Mouse (Mus musculus) NIH3T3 (cell line): ENCODE measurements around the gene Lig3.
A peak's percentile ranks its signal among the peaks of the same experiment; 100 is the strongest.
"Not testable (repeated sequence)": the region's sequence is repeated elsewhere in the genome, so short reads cannot be mapped to it uniquely, and the experiment has no call there.

Source experiments
- DNase-seq: peaks from one replicate; pipeline ENCODE4 v3.0.0-alpha.2; 2012; ENCODE audit warnings: low read depth

Gene Lig3

DNA sequence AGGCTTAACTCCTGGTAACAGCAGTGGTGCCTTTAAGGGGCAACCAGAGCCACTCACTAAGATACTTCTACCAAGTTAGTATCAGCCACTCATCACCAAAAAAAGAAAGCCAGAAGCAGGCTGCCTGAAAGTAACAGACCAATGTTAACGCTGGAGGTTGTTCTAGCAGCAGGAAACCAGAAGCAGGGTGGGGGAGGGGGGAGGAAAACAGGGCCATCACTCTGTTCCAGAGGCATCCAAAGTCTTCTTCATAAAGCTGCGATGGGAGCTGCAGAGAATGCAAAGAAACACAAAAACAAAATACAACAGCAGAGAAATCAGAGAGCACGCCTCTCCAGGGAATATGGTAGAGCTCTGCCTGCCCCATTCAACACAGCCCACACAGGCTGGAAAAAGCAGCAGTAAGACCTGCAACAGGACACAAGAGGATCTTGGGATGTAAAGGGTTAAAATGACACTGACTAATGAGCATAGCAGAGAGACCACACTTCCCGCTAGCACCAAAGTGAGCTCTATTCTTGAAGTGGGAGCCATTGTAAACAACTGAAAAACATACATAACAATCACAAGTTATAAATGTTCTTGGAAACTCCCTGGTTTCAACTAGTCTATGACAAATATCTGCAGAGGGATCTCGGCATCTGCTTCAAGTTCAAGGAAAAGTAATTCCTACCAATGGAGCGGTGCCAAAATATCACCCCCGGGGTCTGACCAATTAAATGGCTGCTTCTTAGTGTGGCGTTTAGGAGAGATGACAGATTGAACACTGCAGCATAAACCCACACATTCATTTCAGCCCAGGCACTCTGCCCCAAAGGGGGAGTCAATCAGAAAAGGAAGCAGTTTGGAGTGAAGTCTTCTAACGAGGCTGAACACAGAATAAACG lies 50.3 kb downstream of the Lig3 start:
- peak; percentile 48 for DNase-seq

- not testable (repeated sequence) for DNase-seq
Observed at GRCm38 (mm10) chr11:82832402-82832801, 51.5 kb downstream of the Lig3 start.

DNA sequence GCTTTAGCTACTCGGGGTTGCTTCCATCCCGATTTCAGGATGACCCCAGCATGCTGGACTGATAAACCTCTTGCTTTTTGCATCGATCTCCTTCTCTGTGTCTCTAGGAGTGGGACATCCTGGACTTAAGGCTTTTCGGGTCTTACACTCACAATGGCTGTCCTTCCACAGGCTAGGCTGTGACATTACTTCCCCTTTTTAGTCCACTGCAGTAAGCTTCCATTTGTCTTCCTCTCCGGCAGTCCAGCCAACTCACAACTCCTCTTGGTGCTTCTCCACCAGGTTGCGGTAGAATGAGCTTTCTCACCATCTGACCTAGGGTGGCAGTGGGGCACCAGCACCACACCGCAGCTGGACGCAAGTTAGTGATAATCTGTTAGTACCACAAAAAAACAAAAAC lies 53.0 kb downstream of the Lig3 start:
- no peak for DNase-seq

DNA sequence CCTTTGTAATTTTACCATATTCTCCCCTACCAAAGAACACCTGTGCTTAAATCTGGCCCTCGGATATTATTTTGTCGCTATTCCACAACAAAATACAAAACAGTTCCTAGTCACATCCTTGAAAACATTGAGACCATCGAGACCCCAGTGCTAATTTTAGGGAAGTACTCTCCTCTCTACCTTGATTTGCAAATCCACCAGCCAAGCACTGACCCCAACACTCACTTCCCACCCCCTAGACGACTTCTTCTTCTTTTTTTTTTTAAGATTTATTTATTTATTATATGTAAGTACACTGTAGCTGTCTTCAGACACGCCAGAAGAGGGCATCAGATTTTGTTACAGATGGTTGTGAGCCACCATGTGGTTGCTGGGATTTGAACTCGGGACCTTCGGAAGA lies 53.5 kb downstream of the Lig3 start:
- not testable (repeated sequence) for DNase-seq

- DNase-seq = no peak
Observed at GRCm38 (mm10) chr11:82835616-82836432, 54.9 kb downstream of the Lig3 start.

DNA sequence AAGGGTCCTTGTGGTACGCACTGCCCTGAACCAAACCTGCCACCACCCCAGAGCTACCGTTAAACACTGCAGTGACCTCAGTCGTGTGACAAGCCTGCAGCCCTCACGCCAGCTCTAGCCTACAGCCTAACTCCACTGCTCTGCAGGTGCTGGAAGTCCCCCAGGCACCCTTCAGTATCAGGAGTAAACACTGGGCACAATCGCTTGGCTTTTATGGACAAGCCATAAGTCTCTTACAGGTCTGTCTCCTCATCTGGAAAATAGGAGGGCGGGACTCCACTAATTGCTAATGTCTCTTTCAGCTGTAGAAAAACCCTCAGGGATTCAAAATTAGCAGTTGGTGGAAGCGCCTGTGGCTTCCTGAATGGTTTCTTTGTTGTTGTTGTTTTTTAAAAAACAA lies 56.3 kb downstream of the Lig3 start:
- no peak for DNase-seq

- no peak for DNase-seq
Observed at GRCm38 (mm10) chr11:82837848-82838247, 56.9 kb downstream of the Lig3 start.

DNA sequence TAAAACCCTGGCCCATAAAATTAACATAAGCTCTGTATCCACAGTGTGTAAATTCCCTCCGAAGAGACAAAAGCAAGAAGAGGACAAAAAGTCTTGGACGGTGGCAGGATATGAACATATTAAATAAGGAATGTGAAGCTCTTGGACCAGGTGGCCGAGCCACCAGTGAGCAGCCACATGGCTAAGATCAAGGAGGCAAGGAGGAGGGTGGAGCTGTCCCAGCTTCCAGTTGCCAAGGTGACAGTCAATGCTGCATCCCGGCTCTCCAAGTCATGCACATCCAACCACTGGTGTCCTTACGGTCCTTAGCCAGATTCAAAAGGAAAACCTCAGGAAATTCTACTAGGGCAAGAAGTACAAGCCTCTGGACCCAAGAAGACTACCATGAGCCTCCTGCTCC lies 57.6 kb downstream of the Lig3 start:
- DNase-seq = no peak

GRCm38 (mm10) chr11:82844771-82845414 lies 64.0 kb downstream of the Lig3 start:
- DNase-seq = no peak

GRCm38 (mm10) chr11:82845415-82846078 lies 64.6 kb downstream of the Lig3 start:
- DNase-seq = peak; percentile 87

DNA sequence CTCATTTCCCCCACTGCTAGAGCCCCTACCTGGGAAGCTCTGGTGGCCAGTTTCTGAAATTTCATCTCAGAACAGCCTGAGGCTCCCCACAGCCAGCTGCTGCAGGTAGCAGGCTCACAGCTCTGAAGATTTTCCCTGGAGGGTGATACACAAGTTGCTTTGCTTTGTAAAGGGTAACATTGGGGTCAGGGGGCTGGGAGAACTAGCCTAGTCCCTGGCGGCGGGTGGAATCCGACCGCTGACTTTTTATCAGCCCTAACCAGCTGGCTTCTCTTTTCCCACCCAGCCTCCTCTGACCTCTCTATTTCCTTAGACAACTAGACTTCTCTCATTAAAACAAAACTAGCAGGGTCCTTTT lies 65.2 kb downstream of the Lig3 start:
- no peak for DNase-seq

GRCm38 (mm10) chr11:82846938-82847337 lies 66.0 kb downstream of the Lig3 start:
- no peak for DNase-seq

- DNase-seq = no peak
Observed at GRCm38 (mm10) chr11:82847571-82848000, 66.7 kb downstream of the Lig3 start.

DNA sequence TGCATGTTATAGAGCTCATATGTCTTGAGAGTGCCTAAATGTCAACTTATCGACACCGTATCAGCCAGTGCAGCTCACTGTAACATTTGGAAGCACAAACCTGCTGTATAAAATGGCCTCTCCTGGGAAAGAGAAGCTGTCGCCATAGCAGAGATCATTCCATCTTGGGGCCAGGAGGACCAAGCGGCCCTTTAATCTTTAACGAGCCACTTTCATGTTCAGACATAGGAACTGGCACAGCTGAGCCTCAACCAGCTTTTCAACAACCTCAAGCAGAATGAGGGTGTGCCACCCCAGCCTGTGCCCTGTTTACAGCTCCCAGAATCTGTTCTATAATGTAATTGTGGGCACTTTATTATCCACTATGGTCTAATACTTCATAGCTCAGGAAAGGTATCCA lies 69.4 kb downstream of the Lig3 start:
- no peak for DNase-seq

- no peak for DNase-seq
Observed at GRCm38 (mm10) chr11:82852115-82852514, 71.2 kb downstream of the Lig3 start.

DNA sequence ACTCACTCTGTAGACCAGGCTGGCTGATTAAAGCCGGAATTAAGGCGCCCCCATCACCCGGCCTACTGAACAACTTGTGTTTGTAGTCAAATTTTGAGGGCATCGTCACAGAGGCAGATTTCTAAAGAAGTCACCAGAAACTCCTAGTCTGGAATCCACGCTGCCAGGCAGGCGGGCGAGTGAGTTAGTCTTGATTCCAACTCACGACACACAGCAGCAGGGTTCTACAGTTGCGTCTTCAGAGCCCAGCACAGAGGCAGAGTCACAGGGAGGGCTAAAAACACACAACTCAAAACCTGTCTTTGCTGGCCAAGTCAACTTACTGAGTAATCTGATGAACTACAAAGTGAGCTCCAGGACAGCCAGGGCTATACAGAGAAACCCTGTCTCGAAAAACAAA lies 71.6 kb downstream of the Lig3 start:
- DNase-seq = no peak

DNA sequence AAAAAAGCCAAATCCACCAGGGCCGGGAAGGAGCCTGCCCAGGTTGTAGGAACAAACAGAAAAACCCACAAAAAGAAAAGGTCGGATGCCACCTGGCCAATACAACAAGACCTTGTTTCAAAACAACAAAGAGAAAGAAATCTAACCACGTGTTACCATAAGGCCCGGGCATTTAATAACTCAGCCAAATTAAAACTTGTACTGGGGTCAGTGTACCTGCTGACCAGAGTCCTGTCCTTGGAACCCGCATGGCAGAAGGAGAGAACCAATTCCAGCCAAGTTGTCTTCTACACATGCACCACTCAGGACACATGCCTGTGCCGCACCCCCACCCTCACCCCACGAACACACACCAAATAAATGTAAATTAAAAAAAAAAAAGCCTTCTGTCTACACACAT lies 72.0 kb downstream of the Lig3 start:
- no peak for DNase-seq
